Mouse (Mus musculus) embryonic fibroblast, embryonic 13.5 days (primary cell): Measurements from ENCODE around the gene Tex45. TPM values are rescaled to one million over a fixed set of nuclear protein-coding genes. Genes with fewer than 3 reads are reported as not detected.

Source experiments
- H3K27ac ChIP-seq: 2 replicates; pipeline ENCODE4 v1.5.1; 2012; ENCODE audit warnings: low read length, control low read depth, inconsistent platforms; ENCODE audit not compliant: insufficient read depth
- H3K4me1 ChIP-seq: 2 replicates; pipeline ENCODE4 v1.6.1; 2011; ENCODE audit warnings: low read length; ENCODE audit not compliant: control insufficient read depth, insufficient read depth
- H3K4me3 ChIP-seq: 2 replicates; pipeline ENCODE4 v1.5.1; 2011; ENCODE audit warnings: mild to moderate bottlenecking, control low read depth, low read length; ENCODE audit not compliant: insufficient read depth
- CTCF ChIP-seq: IDR thresholded peaks from 2 replicates; pipeline ENCODE4 v1.5.1; 2011; ENCODE audit warnings: mild to moderate bottlenecking, control low read depth, low read length, moderate library complexity, borderline replicate concordance; ENCODE audit not compliant: insufficient read depth
- POLR2A ChIP-seq: IDR thresholded peaks from 2 replicates; pipeline ENCODE4 v1.6.1; 2011; ENCODE audit warnings: low read depth, mild to moderate bottlenecking, control low read depth, low read length, moderate library complexity
- polyA plus RNA-seq: library from polyadenylated mRNA; stranded (reverse); fragments of >200 nt; gene quantifications from 2 replicates; pipeline ENCODE4 v1.2.4, GENCODE M21; 2011; ENCODE audit warnings: low read depth; ENCODE audit not compliant: missing spikeins, insufficient read length

Tex45 gene
- polyA plus RNA-seq, 1 experiment = not detected

DNA sequence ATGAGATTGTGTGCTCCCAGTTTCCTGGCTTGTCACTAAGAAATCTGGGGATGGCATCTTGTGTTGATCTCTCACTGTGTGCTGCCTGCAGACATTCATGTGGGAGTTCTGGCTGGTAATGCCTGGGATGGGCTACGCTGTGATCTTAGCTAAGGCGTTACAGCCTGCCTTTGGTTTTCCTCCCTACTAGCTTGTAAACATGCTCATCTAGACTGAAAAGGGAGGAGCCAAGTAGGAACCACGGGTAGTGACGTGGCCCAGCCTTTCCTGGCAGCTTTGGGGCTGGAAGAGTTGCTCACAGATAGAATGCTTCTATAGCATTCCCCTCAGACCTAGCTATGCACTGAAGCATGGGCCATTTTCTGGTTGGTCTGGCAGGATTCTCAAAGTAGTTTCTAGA is 31.6 kb downstream of the Tex45 start:
- Histone ChIP-seq H3K4me3 (no peak overlapping the region), H3K27ac (no peak overlapping the region), H3K4me1 (peaks cover 7% of the 10 kb centered on the region)
- TF ChIP-seq CTCF = no peak
- no peak for TF ChIP-seq POLR2A

- TF ChIP-seq CTCF (no peak), POLR2A (no peak)
- no peak overlapping the region for H3K27ac ChIP-seq
- H3K4me3 ChIP-seq = no peak overlapping the region
- no peaks in the 10 kb centered on the region; the same call in 1 of the 2 replicates for H3K4me1 ChIP-seq
Measured at GRCm38 (mm10) chr8:3507979-3508754, 37.5 kb downstream of the Tex45 start.

DNA sequence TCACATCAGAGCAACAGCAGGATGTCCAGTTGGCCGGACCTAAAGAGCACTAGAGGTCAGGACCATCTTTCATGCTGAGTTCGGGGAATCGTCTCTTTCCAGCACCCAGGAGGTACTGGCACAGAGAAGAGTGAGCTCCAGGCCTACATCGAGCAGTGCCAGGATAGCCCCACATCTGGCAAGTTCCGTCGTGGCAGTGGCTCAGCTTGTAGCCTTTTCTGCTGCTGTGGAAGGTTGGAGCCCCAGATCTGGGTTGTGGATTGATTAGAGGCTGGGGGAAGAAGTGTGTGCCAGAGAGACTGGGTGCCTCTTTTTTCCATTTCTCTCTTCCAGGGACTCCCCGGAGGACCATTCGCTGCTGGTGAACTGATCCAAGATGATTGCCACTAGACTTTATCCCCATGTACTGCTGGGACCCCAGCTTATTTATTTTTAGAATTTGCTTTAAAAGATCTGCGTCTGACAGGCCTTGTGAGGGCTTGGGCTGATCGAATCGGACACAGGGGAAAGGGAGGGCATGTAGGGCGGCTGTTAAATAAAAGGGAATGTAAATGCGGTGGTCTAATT is 44.1 kb downstream of the Tex45 start:
- peak overlapping the region; percentile 73 for H3K4me3 ChIP-seq
- no peak overlapping the region for H3K27ac ChIP-seq
- TF ChIP-seq POLR2A (no peak), CTCF (no peak)
- no peaks in the 10 kb centered on the region for H3K4me1 ChIP-seq

DNA sequence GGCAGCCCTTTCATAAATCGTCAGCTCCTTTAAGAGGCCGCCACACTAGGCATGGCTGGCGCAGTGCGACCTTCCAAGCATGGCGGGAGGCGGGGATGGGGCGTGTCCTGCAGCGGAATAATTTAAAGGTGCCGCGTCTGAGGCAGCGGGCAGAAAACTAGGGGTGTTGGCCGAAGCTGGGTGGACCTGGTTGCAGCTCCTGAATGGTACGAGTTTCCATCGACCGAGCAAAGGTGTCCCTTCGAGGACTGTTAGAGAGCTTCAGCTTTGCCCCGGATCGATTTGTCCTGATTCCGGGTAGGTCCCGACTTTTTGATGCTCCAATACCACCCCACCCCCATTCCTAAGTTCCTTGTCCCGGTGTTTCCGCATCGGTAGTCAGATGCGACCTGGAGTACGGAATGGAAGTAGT is 44.6 kb downstream of the Tex45 start, which contains the start of gene Pnpla6:
TSS of gene Pnpla6 (plus strand) at position 125 of the 412 bp plus-strand sequence.
- H3K4me1 ChIP-seq = no peaks in the 10 kb centered on the region
- H3K27ac ChIP-seq = peak within 1 kb of the TSS; percentile 48
- TF ChIP-seq POLR2A (peak; percentile 90), CTCF (no peak)
- peak within 1 kb of the TSS; percentile 73 for H3K4me3 ChIP-seq

- H3K4me1 ChIP-seq = no peaks in the 10 kb centered on the region
- no peak for TF ChIP-seq POLR2A
- TF ChIP-seq CTCF = no peak
- peak overlapping the region; percentile 73 for H3K4me3 ChIP-seq
- peak overlapping the region; percentile 48 for H3K27ac ChIP-seq
Measured at GRCm38 (mm10) chr8:3515771-3516417, 45.2 kb downstream of the Tex45 start.

DNA sequence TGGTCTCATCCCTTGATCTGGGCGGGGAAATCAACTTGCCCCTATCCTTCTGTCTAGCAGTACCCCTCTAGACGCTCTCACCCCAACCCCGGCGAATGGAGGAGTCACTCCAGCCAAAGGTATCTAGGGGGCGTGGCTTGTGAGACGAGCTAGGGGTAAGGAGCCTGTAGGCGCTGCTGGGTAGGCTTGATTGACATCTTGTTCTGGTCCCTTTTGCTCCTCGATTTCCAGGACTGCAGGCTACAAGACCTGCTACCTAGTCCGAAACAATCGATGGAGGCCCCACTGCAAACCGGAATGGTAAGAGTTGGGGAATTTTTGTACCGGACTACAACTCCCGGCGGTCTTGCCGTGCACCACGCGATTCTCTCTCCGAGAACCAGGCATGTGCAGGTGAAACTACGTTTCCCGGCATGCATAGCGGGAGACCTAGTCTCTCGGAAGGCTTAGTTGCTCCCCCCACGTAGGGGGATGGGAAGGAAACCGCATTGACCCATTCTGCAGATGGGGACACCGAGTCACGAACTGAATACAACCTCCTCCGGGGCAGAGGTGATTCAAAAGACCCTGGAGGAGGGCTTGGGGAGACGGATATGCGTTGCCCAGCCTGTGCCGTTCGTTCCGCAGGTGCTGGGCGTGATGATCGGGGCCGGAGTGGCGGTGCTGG is 45.9 kb downstream of the Tex45 start:
- TF ChIP-seq CTCF (no peak), POLR2A (peak; percentile 50)
- no peak overlapping the region for H3K27ac ChIP-seq
- peak overlapping the region; percentile 73 for H3K4me3 ChIP-seq
- H3K4me1 ChIP-seq = no peaks in the 10 kb centered on the region

DNA sequence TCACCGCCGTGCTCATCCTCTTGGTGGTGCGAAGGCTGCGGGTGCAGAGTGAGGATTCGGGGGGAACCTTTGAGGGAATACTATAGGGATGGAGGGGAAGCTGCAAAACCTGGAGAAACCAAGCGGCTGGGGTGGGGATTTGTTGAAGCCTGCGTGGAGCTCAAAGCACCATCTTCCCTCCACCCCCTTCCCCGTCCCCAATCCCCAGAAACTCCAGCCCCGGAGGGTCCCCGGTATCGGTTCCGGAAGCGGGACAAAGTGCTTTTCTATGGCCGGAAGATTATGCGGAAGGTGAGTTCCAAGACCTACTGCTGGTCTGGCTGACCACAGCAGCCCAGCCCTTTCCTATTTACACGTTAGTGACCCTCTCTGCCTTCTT is 46.4 kb downstream of the Tex45 start:
- TF ChIP-seq POLR2A (no peak), CTCF (no peak)
- Histone ChIP-seq H3K4me1 (no peaks in the 10 kb centered on the region), H3K27ac (no peak overlapping the region), H3K4me3 (peak overlapping the region; percentile 73)

- TF ChIP-seq CTCF = no peak
- no peak for TF ChIP-seq POLR2A
- no peak overlapping the region for H3K27ac ChIP-seq
- H3K4me3 ChIP-seq = no peak overlapping the region
- H3K4me1 ChIP-seq = no peaks in the 10 kb centered on the region
Measured at GRCm38 (mm10) chr8:3522007-3522697, 51.5 kb downstream of the Tex45 start.

GRCm38 (mm10) chr8:3530816-3531215 is 60.2 kb downstream of the Tex45 start:
- Histone ChIP-seq H3K27ac (no peak overlapping the region), H3K4me3 (no peak overlapping the region), H3K4me1 (no peaks in the 10 kb centered on the region)
- TF ChIP-seq POLR2A = no peak
- TF ChIP-seq CTCF = no peak

GRCm38 (mm10) chr8:3531936-3532335 is 61.3 kb downstream of the Tex45 start:
- TF ChIP-seq POLR2A = no peak
- no peak for TF ChIP-seq CTCF
- H3K4me1 ChIP-seq = no peaks in the 10 kb centered on the region
- no peak overlapping the region for H3K4me3 ChIP-seq
- H3K27ac ChIP-seq = no peak overlapping the region
